Mouse (Mus musculus): Measurements from ENCODE around the gene Gc. TPM values are rescaled to one million over a fixed set of nuclear protein-coding genes. Genes with fewer than 3 reads are reported as not detected.

Gene Gc
- not detected for total RNA-seq (2021)
- long read RNA-seq: 0 reads

- no peak for DNase-seq (ENCODE audit: low spot score in 2 of 2)
Observed at GRCm38 (mm10) chr5:89457554-89458062, at the start of gene Gc. Gene Gc, minus strand, starts transcription at chr5:89457898.

DNA sequence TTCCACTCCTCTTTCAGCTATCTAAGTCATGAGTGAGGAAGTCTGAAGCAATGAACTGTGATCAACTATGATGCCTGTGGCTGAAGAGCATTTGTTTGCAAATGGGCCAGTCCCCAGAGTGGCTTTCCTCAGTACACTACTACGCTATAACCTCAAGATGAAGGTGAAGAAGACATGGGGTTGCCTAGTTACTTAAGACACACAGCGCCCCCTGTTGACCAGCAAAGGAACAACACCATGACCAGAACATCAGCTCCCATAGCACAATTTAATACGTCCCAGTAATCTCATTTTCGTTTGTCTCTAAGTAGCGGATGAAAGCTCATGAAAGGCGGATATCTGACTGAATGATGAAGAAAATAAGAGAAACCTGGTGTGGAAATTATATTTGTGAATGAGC lies 42.5 kb upstream of the Gc start:
- DNase-seq (ENCODE audit: low spot score in 2 of 2): no peak

GRCm38 (mm10) chr5:89492560-89492959 lies 34.9 kb upstream of the Gc start:
- no peak for DNase-seq (ENCODE audit: low spot score in 2 of 2)

GRCm38 (mm10) chr5:89470483-89470882 lies 12.8 kb upstream of the Gc start:
- DNase-seq (ENCODE audit: low spot score in 2 of 2): no peak

DNA sequence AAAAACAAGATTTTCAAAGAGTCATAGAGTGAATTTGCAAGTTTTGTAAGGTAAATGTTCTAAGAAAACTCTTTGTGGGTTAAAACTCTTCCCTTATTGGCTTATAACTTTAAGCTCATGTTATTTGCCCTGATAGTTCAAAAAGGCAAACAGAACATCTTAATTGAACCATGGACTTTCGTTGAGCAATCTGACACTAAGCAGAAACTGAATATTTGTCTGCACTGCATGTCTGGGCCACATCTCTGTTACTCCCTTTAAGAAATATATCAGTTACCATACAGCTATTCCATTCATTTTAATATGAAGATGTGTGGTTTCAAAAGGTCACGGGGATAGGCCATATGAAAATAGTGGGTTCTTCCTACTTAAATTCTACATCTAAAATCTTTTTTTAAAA lies 10.2 kb upstream of the Gc start:
- DNase-seq (ENCODE audit: low spot score in 2 of 2): no peak

- DNase-seq (ENCODE audit: low spot score in 2 of 2): no peak
Observed at GRCm38 (mm10) chr5:89467045-89467444, 9.3 kb upstream of the Gc start.

DNA sequence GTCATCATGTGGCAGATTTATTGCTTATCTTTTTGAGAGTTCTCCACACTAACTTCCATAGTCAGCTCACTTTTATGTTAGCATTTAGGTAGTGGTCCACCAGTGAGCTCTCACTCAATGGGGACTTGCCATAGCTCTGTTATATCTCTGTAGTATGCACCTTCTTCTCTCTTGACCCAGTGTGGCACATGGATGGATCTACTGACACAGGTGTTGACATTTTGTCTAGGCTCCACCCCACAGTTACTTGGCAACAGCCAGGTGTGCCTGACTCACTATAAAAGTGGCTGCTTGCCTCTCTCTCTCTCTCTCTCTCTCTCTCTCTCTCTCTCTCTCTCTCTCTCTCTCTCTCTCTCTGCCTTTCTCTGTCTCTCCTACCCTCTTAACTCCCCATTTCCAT lies 8.6 kb upstream of the Gc start:
- DNase-seq (ENCODE audit: low spot score in 2 of 2): no peak

- no peak for DNase-seq (ENCODE audit: low spot score in 2 of 2)
Observed at GRCm38 (mm10) chr5:89461817-89462216, 4.1 kb upstream of the Gc start.

DNA sequence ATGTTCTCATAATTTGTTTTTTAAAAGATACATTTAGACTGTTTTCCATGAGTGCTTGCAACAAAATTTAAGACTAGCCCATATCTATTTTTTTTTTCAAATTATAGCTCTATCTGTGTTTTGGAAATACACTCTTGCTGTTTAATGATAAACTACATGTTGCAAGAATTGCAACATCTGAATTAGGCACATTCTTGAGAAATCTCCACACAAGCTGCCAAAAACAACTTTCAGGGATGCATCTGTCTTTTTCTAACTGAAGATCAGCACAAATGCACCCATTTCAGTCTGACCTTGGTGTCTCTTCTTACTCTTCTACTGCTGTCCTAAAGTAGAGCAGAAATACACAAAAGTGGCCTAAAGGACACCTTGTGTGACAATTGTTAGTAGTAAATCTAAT lies 1.9 kb upstream of the Gc start:
- no peak for DNase-seq (ENCODE audit: low spot score in 2 of 2)

GRCm38 (mm10) chr5:89458987-89459386 lies 1.3 kb upstream of the Gc start:
- DNase-seq (ENCODE audit: low spot score in 2 of 2): no peak

DNA sequence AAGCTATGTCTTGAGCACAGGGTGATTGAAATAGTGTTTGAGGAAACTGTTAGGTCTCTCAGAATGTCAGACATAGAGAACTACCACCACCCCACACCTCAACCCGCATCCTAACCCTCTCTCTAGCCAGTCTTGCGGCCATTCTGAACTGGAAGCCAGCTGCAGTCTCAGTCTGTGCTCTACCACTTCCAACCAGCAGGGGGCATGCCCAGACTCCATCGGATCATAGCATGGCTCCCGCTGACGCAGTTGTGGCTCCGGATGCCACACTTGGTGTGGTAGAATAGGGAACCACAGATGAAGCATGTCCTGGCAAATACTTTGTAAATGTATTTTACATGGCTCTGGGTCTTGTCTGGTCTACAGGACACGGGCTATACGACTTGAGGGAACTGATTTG lies 2.2 kb downstream of the Gc start:
- DNase-seq (ENCODE audit: low spot score in 2 of 2): peak; percentile 9 to 40

GRCm38 (mm10) chr5:89450798-89451197 lies 6.9 kb downstream of the Gc start:
- DNase-seq (ENCODE audit: low spot score in 2 of 2): no peak

GRCm38 (mm10) chr5:89449325-89449724 lies 8.4 kb downstream of the Gc start:
- no peak for DNase-seq (ENCODE audit: low spot score in 2 of 2)

DNA sequence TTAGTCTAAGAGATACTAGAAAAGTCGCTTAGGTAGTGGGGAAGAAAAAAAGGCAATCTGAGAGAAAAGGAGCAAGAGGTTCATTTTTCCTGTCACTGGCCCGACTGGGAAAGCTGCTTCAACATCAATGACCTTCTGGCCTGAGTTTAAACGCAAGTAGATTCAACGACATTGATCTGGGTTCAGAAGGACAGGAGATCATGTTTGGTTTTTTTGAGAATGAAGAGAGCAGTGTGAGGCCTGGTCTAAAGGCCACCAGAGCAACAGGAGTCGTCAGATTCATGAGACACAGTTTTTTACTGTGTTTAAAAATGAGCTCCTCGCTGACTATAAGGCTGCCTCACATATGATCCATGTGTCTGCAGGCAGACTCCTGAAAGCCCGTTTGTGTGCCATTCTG lies 9.7 kb downstream of the Gc start:
- DNase-seq (ENCODE audit: low spot score in 2 of 2): no peak

- DNase-seq (ENCODE audit: low spot score in 2 of 2): peak in 1 of 2 experiments; percentile 10
Observed at GRCm38 (mm10) chr5:89444360-89444759, 13.3 kb downstream of the Gc start.

DNA sequence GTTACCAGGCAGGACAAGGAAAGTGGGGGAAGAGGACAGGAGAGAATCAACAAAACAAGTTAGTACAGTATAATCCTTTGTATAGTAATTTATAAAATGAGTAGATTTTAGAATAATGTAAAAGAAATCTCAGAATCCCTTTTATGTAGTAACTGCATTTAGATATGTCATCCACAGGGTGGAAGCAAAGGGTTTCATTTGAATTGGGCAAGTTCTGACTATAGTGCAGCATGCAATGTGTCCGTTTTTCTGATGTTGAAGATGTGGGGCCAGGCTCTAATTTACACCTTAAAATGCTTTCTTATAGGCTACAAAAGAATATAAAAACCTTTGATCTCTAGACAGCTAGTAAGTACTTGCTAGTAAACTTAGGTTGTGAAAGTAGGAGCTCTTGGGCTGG lies 46.2 kb downstream of the Gc start:
- DNase-seq (ENCODE audit: low spot score in 2 of 2): no peak

DNA sequence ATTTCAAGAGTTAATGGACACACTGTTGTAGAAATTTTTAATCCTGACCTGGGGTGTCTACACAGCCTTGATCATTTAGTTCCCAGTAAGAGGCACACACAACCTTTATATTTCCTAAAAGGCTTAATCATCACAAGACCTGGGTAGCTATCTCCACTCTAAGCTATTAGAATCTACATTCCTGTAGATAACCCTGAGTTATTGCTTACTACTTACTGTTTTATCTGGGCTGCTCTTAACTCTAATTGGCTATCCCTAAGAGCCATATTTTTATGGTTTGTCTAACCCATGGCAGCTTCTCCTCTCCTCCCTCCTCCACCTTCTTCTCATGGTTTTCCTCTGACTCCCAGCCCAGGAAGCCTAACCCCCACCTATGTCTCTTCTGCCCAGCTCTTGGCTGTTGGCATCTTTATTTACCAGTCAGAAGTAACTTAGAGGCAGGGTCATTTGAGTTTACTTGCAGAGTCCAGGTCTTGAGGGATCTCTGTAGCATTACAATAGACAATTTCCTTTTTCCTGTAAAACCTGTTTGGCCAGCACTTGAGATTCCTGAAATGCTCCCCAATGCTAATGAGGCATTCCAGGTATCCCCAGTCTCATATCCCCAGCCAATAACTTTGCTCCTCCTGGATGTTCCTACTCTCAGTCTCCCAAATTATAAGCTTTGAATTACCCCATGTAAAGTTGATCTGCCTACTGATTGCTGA lies 50.2 kb downstream of the Gc start:
- no peak for DNase-seq (ENCODE audit: low spot score in 2 of 2)

DNA sequence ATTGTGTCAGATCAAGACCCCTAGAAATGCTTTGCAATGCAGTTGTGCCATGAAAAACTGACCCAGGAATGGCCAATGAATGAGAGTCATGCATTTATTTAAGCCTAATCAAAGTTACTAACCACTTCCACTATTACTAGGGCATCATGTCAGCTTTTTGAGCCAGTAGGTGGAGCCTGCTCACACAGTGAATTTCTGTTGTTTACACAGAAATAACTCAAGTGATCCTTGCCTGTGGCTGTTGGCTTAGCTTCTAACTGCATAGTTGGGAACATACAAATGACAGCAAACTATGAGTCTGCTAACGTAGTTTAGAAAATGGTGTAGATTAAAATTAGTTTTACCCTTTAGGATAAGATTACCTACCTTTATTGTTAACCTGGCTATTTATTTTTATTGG lies 52.6 kb downstream of the Gc start:
- DNase-seq (ENCODE audit: low spot score in 2 of 2): no peak

DNA sequence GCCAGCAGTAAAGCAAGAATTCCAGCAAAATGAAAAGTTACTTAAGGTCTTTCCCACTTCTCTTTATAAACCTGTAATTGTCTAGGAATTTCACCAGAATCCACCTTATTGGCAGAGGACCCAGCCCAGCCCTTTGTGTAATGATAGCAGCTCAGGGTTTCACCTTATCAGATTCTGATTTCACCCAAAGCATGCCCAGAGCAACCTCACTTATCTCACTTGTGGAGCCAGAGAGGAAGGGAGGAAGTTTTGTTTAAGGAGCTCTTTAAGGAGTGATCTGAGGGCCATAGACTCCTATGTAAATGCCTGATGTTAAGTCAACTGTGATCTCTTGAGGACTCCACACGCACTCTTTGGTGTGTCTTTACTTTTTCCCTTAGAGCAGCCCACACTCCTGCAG lies 67.3 kb downstream of the Gc start:
- no peak for DNase-seq (ENCODE audit: low spot score in 2 of 2)

DNA sequence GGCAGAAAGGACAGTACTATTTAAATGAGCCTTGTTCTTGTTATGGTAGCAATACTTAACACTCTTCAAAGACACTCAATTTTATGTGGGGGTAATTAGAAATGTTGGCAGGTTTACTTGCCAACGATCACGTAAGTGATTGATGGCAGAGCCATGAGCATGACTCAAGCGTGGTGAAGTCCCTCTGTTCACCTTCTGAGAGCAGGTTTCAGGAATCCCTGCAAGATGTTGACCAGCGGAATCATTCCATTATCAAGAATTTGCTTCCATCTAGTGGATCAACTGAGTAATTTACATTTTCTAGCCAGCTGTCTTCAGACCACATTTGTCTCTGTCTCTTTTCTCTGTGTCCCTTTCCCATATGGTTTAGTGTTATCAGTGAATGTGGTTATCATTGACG lies 73.5 kb downstream of the Gc start:
- peak; percentile 12 to 16 for DNase-seq (ENCODE audit: low spot score in 2 of 2)

GRCm38 (mm10) chr5:89381340-89381739 lies 76.4 kb downstream of the Gc start:
- DNase-seq (ENCODE audit: low spot score in 2 of 2): no peak

DNA sequence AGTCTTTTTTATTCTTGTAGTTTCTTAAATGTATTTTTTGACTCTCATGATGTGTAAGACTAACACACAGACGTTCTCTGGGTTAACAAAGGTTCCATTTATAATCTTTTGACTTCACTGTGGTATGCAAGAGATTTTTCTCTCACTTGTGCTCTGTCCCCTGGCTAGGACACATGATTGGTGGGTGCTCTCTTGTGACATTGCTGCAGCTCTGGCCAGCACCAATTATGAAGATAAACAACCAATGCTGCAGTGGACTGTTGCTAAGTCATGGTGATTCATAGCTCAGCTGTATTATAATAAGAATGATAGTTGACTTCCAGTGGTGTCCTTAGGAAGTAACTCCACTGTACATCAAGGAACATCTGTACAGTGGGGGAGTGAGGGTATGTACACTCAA lies 87.6 kb downstream of the Gc start:
- no peak for DNase-seq (ENCODE audit: low spot score in 2 of 2)

DNA sequence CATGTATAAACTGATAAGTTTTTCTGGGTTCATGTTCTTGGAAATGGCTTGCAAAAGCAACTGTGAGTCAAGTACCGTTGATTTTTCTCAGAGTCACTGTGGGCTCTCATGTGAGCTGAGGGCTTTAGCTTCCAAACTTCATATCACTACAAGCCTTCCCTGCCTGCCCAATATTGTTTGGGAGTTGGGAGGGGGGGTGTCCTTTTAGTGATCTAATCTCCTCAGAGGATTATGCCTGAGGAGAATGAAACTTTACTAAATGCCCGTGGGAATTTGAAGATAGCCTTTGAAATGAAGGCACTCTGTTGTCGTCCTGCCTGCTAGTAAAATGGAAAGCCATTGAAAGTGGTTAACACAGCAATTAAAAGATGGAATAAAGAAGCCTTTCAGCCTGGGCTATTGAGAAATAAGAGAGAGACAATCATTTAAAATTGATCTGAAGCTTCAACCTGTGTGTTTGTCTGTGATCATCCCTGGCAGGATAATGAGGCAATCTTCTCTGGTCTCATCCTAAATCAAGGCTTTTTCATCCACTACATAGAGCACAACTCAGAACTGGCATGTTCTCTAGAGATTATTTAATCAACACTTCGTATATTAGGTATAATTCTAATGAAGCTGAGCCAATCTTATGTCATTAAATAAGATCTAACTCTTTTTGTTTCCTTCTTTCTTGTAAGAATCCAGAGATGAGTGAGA lies 89.5 kb downstream of the Gc start:
- DNase-seq (ENCODE audit: low spot score in 2 of 2): no peak
